Mouse (Mus musculus): ENCODE measurements around the gene Egf.
A peak's percentile ranks its signal among the peaks of the same experiment; 100 is the strongest.

The Egf gene

GRCm38 (mm10) chr3:129650293-129650612 lies 104.9 kb downstream of the Egf start:
- DNase-seq (ENCODE audit: low spot score), result no peak

GRCm38 (mm10) chr3:129649586-129650292 lies 105.4 kb downstream of the Egf start:
- DNase-seq (ENCODE audit: low spot score), result no peak

GRCm38 (mm10) chr3:129648598-129648997 lies 106.5 kb downstream of the Egf start:
- no peak for DNase-seq (ENCODE audit: low spot score)

DNA sequence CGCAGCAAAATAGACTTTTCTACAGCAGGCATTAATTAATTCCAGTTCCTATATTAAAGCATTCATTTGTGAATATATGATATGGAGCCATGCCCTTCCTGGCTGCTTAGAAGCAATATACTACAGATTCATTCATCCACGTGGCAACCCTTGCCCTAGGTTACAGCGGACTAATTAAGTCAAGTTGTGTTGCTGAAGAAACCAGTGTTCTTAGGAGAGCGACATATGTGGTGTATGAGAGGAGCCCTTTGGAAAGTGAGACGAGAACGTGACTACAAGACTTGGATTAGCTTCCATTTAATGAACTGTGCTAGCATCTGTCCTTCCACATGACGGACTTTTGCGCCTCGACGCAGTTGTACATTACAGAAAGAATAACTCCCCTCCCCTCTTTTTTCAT lies 107.8 kb downstream of the Egf start:
- no peak for DNase-seq (ENCODE audit: low spot score)

- DNase-seq (ENCODE audit: low spot score), result no peak
These were observed 108.3 kb downstream of the Egf start for GRCm38 (mm10) chr3:129646781-129647180.

DNA sequence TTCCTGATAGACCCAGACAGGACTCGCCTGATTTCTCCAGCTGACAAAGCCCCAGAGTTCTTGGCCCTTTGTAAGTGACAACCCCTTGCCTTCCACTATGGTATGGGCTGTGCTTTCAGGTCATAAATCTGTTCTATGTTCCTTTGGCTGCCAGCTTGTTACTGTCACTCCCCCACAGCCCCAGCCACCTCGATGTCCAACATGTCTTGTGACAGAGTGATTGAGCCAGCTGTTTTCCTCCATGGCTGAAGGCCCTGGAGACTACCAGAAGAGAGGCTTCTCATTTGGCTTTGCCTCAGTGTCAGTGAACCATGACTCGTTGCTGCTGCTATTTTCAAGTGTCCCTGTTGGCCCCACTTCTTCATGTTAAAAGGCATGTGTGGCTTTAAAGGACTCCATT lies 109.7 kb downstream of the Egf start:
- peak; percentile 14 for DNase-seq (ENCODE audit: low spot score)

GRCm38 (mm10) chr3:129641621-129642020 lies 113.5 kb downstream of the Egf start:
- no peak for DNase-seq (ENCODE audit: low spot score)

DNA sequence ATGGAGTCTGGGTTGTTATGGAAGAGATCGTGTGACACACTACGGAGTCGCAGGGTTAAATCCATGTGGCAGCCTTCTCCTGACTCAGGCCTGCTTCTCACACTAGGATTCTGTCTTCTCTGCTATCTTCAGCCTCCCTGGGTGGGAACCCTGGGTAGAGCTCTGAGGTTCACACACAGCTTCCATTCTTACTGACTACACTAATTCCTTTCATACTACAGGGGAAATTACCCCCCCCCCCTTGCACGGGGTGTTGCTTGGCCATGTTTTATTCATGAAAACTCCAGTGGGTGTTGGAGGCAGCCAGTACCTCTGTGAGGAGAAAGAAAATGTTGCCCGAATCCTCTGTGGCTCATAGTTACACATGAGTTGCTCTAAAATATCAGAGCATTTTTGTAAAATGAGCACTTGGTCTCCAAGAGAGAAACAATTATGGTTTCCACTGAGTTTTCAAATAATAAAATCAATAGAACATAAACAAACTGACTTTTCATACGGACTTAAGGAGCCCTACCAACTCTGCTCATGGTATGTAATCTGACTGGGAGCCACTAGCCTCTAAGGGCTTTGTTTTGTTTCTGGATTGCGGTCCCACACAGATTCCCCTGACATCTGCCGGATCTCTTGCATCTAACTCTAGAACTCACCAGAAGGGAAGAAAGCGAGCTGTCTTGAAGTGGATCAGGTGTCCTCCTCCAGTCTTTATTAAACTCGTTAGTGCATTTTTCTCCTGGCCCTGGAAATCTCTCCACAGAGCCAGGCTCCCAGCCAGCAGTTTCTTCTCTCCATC lies 114.7 kb downstream of the Egf start:
- no peak for DNase-seq (ENCODE audit: low spot score)

DNA sequence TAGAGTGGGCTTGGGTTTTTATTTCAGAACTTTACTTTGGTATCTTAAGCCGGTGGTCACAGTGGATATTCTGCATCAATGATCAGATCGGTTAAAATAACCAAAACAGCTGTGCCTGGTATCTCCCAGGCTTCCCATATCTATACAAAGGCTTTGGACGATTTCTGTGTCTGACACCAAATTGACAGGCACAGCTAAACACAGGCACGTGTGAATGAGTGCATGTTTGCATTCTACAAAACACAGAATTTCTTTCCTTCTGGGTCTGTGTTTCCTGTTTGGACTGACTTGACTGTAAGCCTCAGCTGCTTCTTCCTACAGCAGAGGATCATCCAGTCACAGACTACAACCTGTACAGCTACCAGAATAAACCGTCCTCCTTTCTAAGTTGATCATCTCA lies 115.4 kb downstream of the Egf start:
- DNase-seq (ENCODE audit: low spot score), result no peak

DNA sequence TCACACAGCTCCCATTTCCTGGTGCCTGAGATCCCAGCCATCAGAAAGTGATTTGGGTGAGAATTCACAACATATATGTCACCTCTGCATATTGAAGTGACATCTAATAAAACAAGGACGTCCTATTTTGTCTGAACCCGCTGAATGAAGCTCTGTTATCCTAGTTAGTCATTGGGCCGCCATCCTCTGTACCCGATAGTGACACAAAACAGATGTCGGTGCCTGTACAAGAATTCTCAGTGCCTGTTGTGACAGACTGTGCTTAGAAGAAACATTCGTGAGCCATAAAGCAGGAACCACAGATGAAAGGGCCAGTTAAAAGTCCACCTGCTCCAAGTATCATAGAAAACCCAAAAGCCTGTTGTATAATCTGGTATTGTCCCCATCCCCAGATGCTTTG lies 117.7 kb downstream of the Egf start:
- no peak for DNase-seq (ENCODE audit: low spot score)

DNA sequence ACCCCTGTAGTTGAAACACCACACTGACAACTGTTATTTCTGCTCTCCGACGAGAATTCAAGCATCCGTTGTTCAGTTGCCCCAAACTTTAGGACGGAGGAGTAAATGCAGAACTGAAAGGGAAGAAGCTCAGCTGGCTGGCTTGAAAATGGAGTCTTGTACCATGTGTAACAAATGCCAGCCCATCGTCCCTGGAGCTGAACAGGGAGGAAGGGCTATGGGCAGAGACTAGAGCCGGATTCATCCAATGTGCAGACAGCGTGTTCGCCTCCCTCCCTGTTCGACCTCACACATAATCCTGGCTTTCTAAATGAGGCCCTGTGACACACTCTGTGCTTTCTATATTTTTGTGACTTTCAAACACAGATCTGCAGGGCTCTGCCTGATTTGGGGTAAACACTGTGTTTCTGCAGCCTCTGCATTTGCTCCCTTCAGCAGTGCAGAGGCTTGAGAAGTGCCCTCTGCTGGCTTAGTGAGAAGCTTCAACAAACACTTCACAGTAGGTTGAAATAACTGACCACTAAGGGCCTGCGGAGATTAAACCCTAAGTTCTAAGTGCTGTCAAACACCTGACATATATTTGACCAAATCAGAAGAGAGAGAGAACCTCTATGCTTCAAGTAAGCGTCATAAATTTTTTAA lies 120.7 kb downstream of the Egf start:
- DNase-seq (ENCODE audit: low spot score), result no peak

GRCm38 (mm10) chr3:129633518-129633917 lies 121.6 kb downstream of the Egf start:
- DNase-seq (ENCODE audit: low spot score), result no peak

- DNase-seq (ENCODE audit: low spot score), result no peak
These were observed 123.3 kb downstream of the Egf start for GRCm38 (mm10) chr3:129631857-129632256.

GRCm38 (mm10) chr3:129631018-129631417 lies 124.1 kb downstream of the Egf start:
- no peak for DNase-seq (ENCODE audit: low spot score)

Data from embryo, embryonic 10 days (tissue).